ENCODE assay signal across 8 mouse cellular contexts in genomic region chr13:28756915-28757765, GRCm38 (mm10).
DNase-seq lines count a peak whose midpoint lies in the region; ATAC-seq and TF ChIP-seq lines count a peak whose summit lies in the region.

No protein-coding gene starts in this region.

- H3K9me3 ChIP-seq in megakaryocyte, embryonic 14.5 days, result no peaks in the 10 kb centered on the region
- H3K9me3 ChIP-seq in forebrain, postnatal 0 days (ENCODE audit: low read length), result no peaks in the 10 kb centered on the region
- H3K9me3 ChIP-seq in intestine, embryonic 14.5 days (ENCODE audit: control insufficient read depth, low read length), result no peaks in the 10 kb centered on the region
- H3K9me3 ChIP-seq in liver, postnatal 0 days (ENCODE audit: low read length), result no peaks in the 10 kb centered on the region

- no peaks in the 10 kb centered on the region for H3K36me3 ChIP-seq in megakaryocyte, embryonic 14.5 days (replicated peaks; ENCODE audit: low read length)
- H3K36me3 ChIP-seq in forebrain, postnatal 0 days (ENCODE audit: insufficient read depth), result no peaks in the 10 kb centered on the region
- H3K36me3 ChIP-seq in intestine, embryonic 14.5 days (ENCODE audit: control insufficient read depth, insufficient read depth, low read length), result no peaks in the 10 kb centered on the region
- H3K36me3 ChIP-seq in liver, postnatal 0 days (replicated peaks; ENCODE audit: insufficient read depth, low read length), result no peaks in the 10 kb centered on the region

- WGBS in forebrain, postnatal 0 days, result 22% methylated on average over 11 of the region's 11 CpGs
- WGBS in intestine, embryonic 14.5 days, result 12% methylated on average over 11 of the region's 11 CpGs
- 30% methylated on average over 11 of the region's 11 CpGs for WGBS in liver, postnatal 0 days (ENCODE audit: insufficient replicate concordance)

- H3K9ac ChIP-seq in forebrain, postnatal 0 days, result no peak overlapping the region
- peak overlapping the region; percentile 16; the same call in 1 of the 2 replicates for H3K9ac ChIP-seq in intestine, embryonic 14.5 days (ENCODE audit: low read length)
- H3K9ac ChIP-seq in liver, postnatal 0 days (replicated peaks), result peak overlapping the region; percentile 32; the same call in 1 of the 2 replicates

- ATAC-seq in megakaryocyte, adult 5-6 weeks (ENCODE audit: poor library complexity, severe bottlenecking), result no peak
- no peak for ATAC-seq in forebrain, postnatal 0 days
- ATAC-seq in intestine, embryonic 14.5 days (replicated peaks; ENCODE audit: low FRiP score, low TSS enrichment, low read depth), result no peak
- no peak for ATAC-seq in liver, postnatal 0 days

- H3K27ac ChIP-seq in forebrain, postnatal 0 days (ENCODE audit: low read depth, low read length), result peak overlapping the region; percentile 29; the same call in 1 of the 2 replicates
- peak overlapping the region; percentile 93 for H3K27ac ChIP-seq in intestine, embryonic 14.5 days (ENCODE audit: low read depth)
- H3K27ac ChIP-seq in liver, postnatal 0 days (ENCODE audit: low read depth), result 0 out of 2 replicates have a peak overlapping the region, but pooled peaks have one; percentile 57

- TF ChIP-seq CTCF in forebrain, postnatal 0 days (IDR thresholded peaks at IDR 0.05; ENCODE audit: low read depth), result no peak
- no peak for TF ChIP-seq CTCF in liver, postnatal 0 days (IDR thresholded peaks at IDR 0.05; ENCODE audit: low read depth)

- H3K27me3 ChIP-seq in megakaryocyte, embryonic 14.5 days (replicated peaks), result no peaks in the 10 kb centered on the region
- H3K27me3 ChIP-seq in forebrain, postnatal 0 days (ENCODE audit: insufficient read depth, low read length), result no peaks in the 10 kb centered on the region
- no peaks in the 10 kb centered on the region for H3K27me3 ChIP-seq in intestine, embryonic 14.5 days (replicated peaks; ENCODE audit: control insufficient read depth, insufficient read depth, low read length)
- no peaks in the 10 kb centered on the region for H3K27me3 ChIP-seq in liver, postnatal 0 days (ENCODE audit: insufficient read depth, low read length)

- TF ChIP-seq EP300 in liver, postnatal 0 days (IDR thresholded peaks at IDR 0.05; ENCODE audit: low read depth), result no peak

- no peak for DNase-seq in forebrain, postnatal 0 days
- peak; percentile 70 for DNase-seq in intestine, embryonic 14.5 days (ENCODE audit: low spot score)
- DNase-seq in liver, postnatal 0 days, result no peak
- peak; percentile 56 for DNase-seq in thymus, postnatal 0 days (ENCODE audit: low spot score)
- DNase-seq in frontal cortex, postnatal 25 days (ENCODE audit: low spot score in 2 of 2), result no peak
- DNase-seq in frontal cortex, postnatal 36 days (ENCODE audit: low spot score in 2 of 2), result no peak

- H3K4me2 ChIP-seq in forebrain, postnatal 0 days (ENCODE audit: low read depth), result peak overlapping the region; percentile 53; the same call in 1 of the 2 replicates
- H3K4me2 ChIP-seq in intestine, embryonic 14.5 days (ENCODE audit: low read length), result peak overlapping the region; percentile 57
- peak overlapping the region; percentile 65 for H3K4me2 ChIP-seq in liver, postnatal 0 days (ENCODE audit: low read depth, low read length)

- peak overlapping the region; percentile 90 for H3K4me3 ChIP-seq in megakaryocyte, embryonic 14.5 days (replicated peaks)
- no peak overlapping the region for H3K4me3 ChIP-seq in forebrain, postnatal 0 days (ENCODE audit: low read depth, low read length)
- no peak overlapping the region for H3K4me3 ChIP-seq in intestine, embryonic 14.5 days (ENCODE audit: low read depth, low read length)
- peak overlapping the region; percentile 31; the same call in 1 of the 2 replicates for H3K4me3 ChIP-seq in liver, postnatal 0 days (ENCODE audit: low read depth, low read length)

- H3K4me1 ChIP-seq in megakaryocyte, embryonic 14.5 days, result peaks cover 26% of the 10 kb centered on the region
- peaks cover 11% of the 10 kb centered on the region; the same call in 1 of the 2 replicates for H3K4me1 ChIP-seq in forebrain, postnatal 0 days (ENCODE audit: insufficient read depth)
- H3K4me1 ChIP-seq in intestine, embryonic 14.5 days (replicated peaks; ENCODE audit: control insufficient read depth, insufficient read depth, low read length), result peaks cover 30% of the 10 kb centered on the region
- H3K4me1 ChIP-seq in liver, postnatal 0 days (ENCODE audit: insufficient read depth), result peaks cover 4% of the 10 kb centered on the region

Comparison
In these comparisons a context has a peak if more than half of its experiments do, and no peak if none do; other contexts are left out.
1. H3K4me3 ChIP-seq: peak in megakaryocyte, embryonic 14.5 days (single experiment) and liver, postnatal 0 days (single experiment); none in forebrain, postnatal 0 days (single experiment) and intestine, embryonic 14.5 days (single experiment).
2. DNase-seq: peak in intestine, embryonic 14.5 days (single experiment) and thymus, postnatal 0 days (single experiment); none in forebrain, postnatal 0 days (single experiment), liver, postnatal 0 days (single experiment), frontal cortex, postnatal 25 days (0 of 2) and frontal cortex, postnatal 36 days (0 of 2).
3. H3K27ac ChIP-seq: peak in every context shown above with its lines; median percentile 93 in intestine, embryonic 14.5 days; 57 in liver, postnatal 0 days; 29 in forebrain, postnatal 0 days.
4. Peak in every context shown above with its lines, with median percentiles within 50 percentile points of each other: H3K4me2 ChIP-seq.